Mouse (Mus musculus) limb, embryonic 11.5 days (tissue): ENCODE results near the gene Zfp719. TPM values are rescaled to one million over a fixed set of nuclear protein-coding genes. Genes with fewer than 3 reads are reported as not detected.

Experiments
- ATAC-seq: fragments of 200-750 bp; cut with Nextera tagmentation; 2 replicates; pipeline ENCODE4 v1.8.0; 2017; ENCODE audit warnings: low read depth; ENCODE audit not compliant: insufficient number of reproducible peaks, low FRiP score, low TSS enrichment
- DNase-seq: peaks from one replicate; pipeline ENCODE4 v3.0.0-alpha.2; 2015; ENCODE audit warnings: low spot score
- H3K27ac ChIP-seq: fragments of 300-500 bp; sonication (generic); replicated peaks from 2 replicates; pipeline ENCODE4 v1.5.1; 2014; ENCODE audit warnings: low read depth, mild to moderate bottlenecking, low read length
- H3K27me3 ChIP-seq: fragments of 300-500 bp; sonication (generic); 2 replicates; pipeline ENCODE4 v1.6.1; 2014; ENCODE audit warnings: mild to moderate bottlenecking, low read length, mixed read lengths; ENCODE audit not compliant: control insufficient read depth, insufficient read depth
- H3K36me3 ChIP-seq: fragments of 300-500 bp; sonication (generic); 2 replicates; pipeline ENCODE4 v1.6.1; 2014; ENCODE audit warnings: mild to moderate bottlenecking, low read length, moderate library complexity, mixed read lengths; ENCODE audit not compliant: control insufficient read depth, insufficient read depth
- H3K4me1 ChIP-seq: fragments of 300-500 bp; sonication (generic); 2 replicates; pipeline ENCODE4 v1.6.1; 2014; ENCODE audit warnings: low read length, mixed read lengths; ENCODE audit not compliant: control insufficient read depth, insufficient read depth
- H3K4me2 ChIP-seq: fragments of 300-500 bp; sonication (generic); 2 replicates; pipeline ENCODE4 v1.6.1; 2014; ENCODE audit warnings: low read depth, mild to moderate bottlenecking, moderate library complexity; ENCODE audit not compliant: severe bottlenecking
- H3K4me3 ChIP-seq: fragments of 300-500 bp; sonication (generic); 2 replicates; pipeline ENCODE4 v1.5.1; 2014; ENCODE audit warnings: low read depth, low read length
- H3K9ac ChIP-seq: fragments of 300-500 bp; sonication (generic); 2 replicates; pipeline ENCODE4 v1.6.1; 2014; ENCODE audit warnings: mild to moderate bottlenecking, low read length
- H3K9me3 ChIP-seq: fragments of 300-500 bp; sonication (generic); 2 replicates; pipeline ENCODE4 v1.6.1; 2016; ENCODE audit warnings: low read length; ENCODE audit not compliant: control insufficient read depth
- WGBS: fragments of 180-500 bp; shearing (Covaris S2); extraction: QIAGEN DNeasy Blood & Tissue Kit; methylation state at CpG from one replicate; pipeline ENCODE4 v1.1.7; 2014; 5-methylcytosine and 5-hydroxymethylcytosine counted together
- polyA plus RNA-seq: library from polyadenylated mRNA; unstranded; fragments of >200 nt; fragmentation: Nextera tagmentation; extraction: Ambion mirVana; gene quantifications from 2 replicates; pipeline ENCODE4 v1.2.1, GENCODE M21; 2014

Gene Zfp719
- 17.0 and 20.5 TPM in 2 replicates for polyA plus RNA-seq

- H3K9me3 ChIP-seq: no peaks in the 10 kb centered on the region; the same call in 1 of the 2 replicates
- H3K4me3 ChIP-seq: peak within 1 kb of the TSS; percentile 69
- peak within 1 kb of the TSS; percentile 70 for H3K9ac ChIP-seq
- no peaks in the 10 kb centered on the region for H3K27me3 ChIP-seq
- ATAC-seq: peak; percentile 95
- H3K36me3 ChIP-seq: peaks cover 7% of the 10 kb centered on the region
- H3K4me1 ChIP-seq: peaks cover 4% of the 10 kb centered on the region; the same call in 1 of the 2 replicates
- H3K4me2 ChIP-seq: peak within 1 kb of the TSS; percentile 72
- peak within 1 kb of the TSS; percentile 79 for H3K27ac ChIP-seq
- peak; percentile 91 for DNase-seq
- under 1% methylated on average over 37 of the region's 37 CpGs for WGBS
Observed at GRCm38 (mm10) chr7:43579440-43580171, at the start of gene Zfp719. Zfp719 (plus strand) TSS chr7:43579610.

GRCm38 (mm10) chr7:43530216-43530785 lies 49.1 kb upstream of the Zfp719 start:
- Histone ChIP-seq H3K9ac (no peak overlapping the region), H3K4me1 (no peaks in the 10 kb centered on the region), H3K4me2 (no peak overlapping the region), H3K9me3 (no peaks in the 10 kb centered on the region), H3K4me3 (no peak overlapping the region), H3K27me3 (no peaks in the 10 kb centered on the region), H3K27ac (no peak overlapping the region), H3K36me3 (no peaks in the 10 kb centered on the region)
- DNase-seq: no peak
- ATAC-seq: no peak
- WGBS: 80% methylated on average over 8 of the region's 8 CpGs

DNA sequence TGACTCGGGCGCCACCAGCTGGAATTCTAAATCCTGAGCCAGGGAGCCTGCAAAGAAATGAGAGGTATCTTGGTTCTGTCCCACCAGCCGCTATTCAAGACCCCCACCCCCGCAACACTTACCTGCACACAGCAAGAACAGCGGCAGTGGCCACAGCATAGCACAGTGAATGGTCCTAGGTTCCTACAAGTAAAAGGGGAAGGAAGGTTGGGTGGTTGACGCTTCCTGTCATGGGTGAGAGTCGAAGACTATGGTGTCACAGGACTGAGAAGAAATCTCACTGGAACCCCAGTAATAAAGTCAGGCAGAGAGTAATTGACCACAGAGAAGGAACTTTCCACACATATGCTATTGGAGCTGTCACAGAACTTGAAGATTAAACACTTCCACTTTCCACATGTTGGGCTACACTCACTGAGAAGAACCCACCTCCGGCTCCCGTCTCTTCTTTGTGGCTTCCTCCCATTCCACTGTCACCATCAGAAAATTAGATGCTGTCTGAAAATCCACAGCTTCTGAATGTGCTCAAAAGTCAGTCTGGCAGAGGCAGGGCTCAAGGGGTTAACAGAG lies 46.4 kb upstream of the Zfp719 start:
- 83% methylated on average over 9 of the region's 9 CpGs for WGBS
- H3K27me3 ChIP-seq: no peaks in the 10 kb centered on the region

DNA sequence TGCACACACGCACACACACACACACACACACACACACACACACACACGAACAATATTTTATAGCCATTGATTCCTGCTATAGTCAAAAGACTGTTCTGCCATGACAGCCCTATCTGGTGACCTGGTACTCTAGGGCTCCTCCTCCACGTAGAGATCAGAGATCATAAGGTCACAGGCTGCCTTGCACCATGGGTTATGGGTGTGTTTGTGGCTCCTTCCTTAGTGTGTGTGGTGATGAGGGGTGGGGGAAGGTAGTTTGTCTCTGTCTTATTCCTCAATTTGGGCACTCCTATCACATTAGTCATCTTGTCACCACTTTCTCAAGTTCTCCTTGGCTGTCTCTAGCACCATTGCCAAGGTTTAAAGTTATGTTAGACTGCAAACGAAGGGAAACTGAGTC lies 40.9 kb upstream of the Zfp719 start:
- ATAC-seq (no peak), DNase-seq (no peak)
- Histone ChIP-seq H3K36me3 (no peaks in the 10 kb centered on the region), H3K4me3 (no peak overlapping the region), H3K4me2 (no peak overlapping the region), H3K4me1 (no peaks in the 10 kb centered on the region), H3K27ac (no peak overlapping the region), H3K9ac (no peak overlapping the region), H3K9me3 (no peaks in the 10 kb centered on the region), H3K27me3 (no peaks in the 10 kb centered on the region)
- 73% methylated on average over 4 of the region's 4 CpGs for WGBS

More for the DNA sequence above, 46.4 kb upstream of the Zfp719 start:
- no peak overlapping the region for H3K9ac ChIP-seq
- DNase-seq: no peak
- H3K4me3 ChIP-seq: no peak overlapping the region
- no peak for ATAC-seq
- no peaks in the 10 kb centered on the region for H3K9me3 ChIP-seq
- no peak overlapping the region for H3K27ac ChIP-seq
- no peaks in the 10 kb centered on the region for H3K4me1 ChIP-seq
- H3K36me3 ChIP-seq: no peaks in the 10 kb centered on the region
- H3K4me2 ChIP-seq: no peak overlapping the region

- 84% methylated on average over 7 of the region's 7 CpGs for WGBS
- H3K9ac ChIP-seq: no peak within 1 kb of the TSS
- H3K4me3 ChIP-seq: no peak within 1 kb of the TSS
- H3K27me3 ChIP-seq: no peaks in the 10 kb centered on the region
- no peak for ATAC-seq
- no peak within 1 kb of the TSS for H3K4me2 ChIP-seq
- H3K27ac ChIP-seq: no peak within 1 kb of the TSS
- H3K4me1 ChIP-seq: no peaks in the 10 kb centered on the region
- H3K36me3 ChIP-seq: no peaks in the 10 kb centered on the region
- DNase-seq: no peak
- H3K9me3 ChIP-seq: no peaks in the 10 kb centered on the region
Observed at GRCm38 (mm10) chr7:43544225-43544977, 35.0 kb upstream of the Zfp719 start, which contains the start of gene Cd33. Cd33 (minus strand) TSS chr7:43544428.

- Histone ChIP-seq H3K4me3 (no peak overlapping the region), H3K36me3 (no peaks in the 10 kb centered on the region), H3K27ac (no peak overlapping the region), H3K4me1 (no peaks in the 10 kb centered on the region), H3K9me3 (no peaks in the 10 kb centered on the region), H3K9ac (no peak overlapping the region), H3K4me2 (no peak overlapping the region), H3K27me3 (no peaks in the 10 kb centered on the region)
- DNase-seq (no peak), ATAC-seq (no peak)
- WGBS: 62% methylated on average over 7 of the region's 7 CpGs
Observed at GRCm38 (mm10) chr7:43545656-43546545, 33.5 kb upstream of the Zfp719 start.

DNA sequence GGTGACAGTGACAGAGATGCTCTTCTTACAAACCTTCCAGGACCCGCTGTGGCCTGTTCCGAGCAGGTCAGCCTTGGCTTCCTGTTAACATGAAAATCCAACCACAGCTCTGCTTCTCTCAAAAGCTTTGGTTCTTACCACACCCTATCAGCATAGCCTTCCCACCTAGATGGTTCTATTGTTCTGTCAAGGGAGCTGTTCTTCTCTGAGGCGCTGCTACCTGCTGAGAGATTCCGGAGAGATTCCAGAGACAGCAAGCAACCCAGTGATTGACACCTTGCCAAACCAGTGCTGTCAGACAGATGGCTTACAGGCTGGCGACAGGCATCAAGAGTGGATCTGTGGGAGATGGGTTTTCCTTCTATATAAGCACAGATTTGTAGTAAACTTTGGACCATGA lies 31.7 kb upstream of the Zfp719 start:
- no peak overlapping the region for H3K9ac ChIP-seq
- H3K27ac ChIP-seq: no peak overlapping the region
- no peaks in the 10 kb centered on the region for H3K27me3 ChIP-seq
- no peaks in the 10 kb centered on the region for H3K4me1 ChIP-seq
- no peaks in the 10 kb centered on the region for H3K36me3 ChIP-seq
- ATAC-seq (no peak), DNase-seq (no peak)
- H3K4me2 ChIP-seq: no peak overlapping the region
- H3K4me3 ChIP-seq: no peak overlapping the region
- H3K9me3 ChIP-seq: no peaks in the 10 kb centered on the region
- WGBS: 35% methylated on average over 5 of the region's 5 CpGs
